Mouse (Mus musculus) spleen, adult 2 months (tissue): Measurements from ENCODE around the gene Comp.

Experiments
- CTCF ChIP-seq: fragments of 200-500 bp; IDR thresholded peaks from 2 replicates; pipeline ENCODE4 v1.5.1; 2011; ENCODE audit warnings: mild to moderate bottlenecking, inconsistent platforms; ENCODE audit not compliant: insufficient read depth, insufficient read length, insufficient replicate concordance; ENCODE audit errors: extremely low read depth
- POLR2A ChIP-seq: fragments of 200-500 bp; IDR thresholded peaks from 2 replicates; pipeline ENCODE4 v1.6.1; 2011; ENCODE audit warnings: low read depth, low read length, inconsistent platforms

DNA sequence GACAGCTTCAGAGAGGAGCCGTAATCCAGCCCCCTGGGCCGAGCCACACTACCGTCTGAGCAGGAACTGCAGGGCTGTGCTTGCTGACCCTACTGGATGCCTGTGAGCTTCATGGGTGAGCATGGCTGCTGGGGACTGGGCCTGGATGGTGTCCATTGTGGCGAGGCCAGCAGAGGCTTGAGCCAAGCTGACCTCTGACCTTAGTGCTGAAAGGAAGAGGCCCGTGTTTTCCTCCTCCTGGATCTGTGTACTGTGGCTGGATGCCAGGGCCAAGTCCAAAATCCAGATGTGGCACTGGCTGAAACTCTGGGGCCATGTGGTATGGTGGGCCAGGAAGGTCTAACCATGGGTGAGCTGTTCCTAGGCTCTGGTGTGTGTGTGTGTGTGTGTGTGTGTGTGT is 9.3 kb upstream of the Comp start:
- TF ChIP-seq CTCF (no peak), POLR2A (no peak)
